Mouse (Mus musculus) kidney, adult 2 months (tissue): ENCODE measurements around the gene Nat8f7. TPM values are rescaled to one million over a fixed set of nuclear protein-coding genes. Genes with fewer than 3 reads are reported as not detected.
A peak's percentile ranks its signal among the peaks of the same experiment; 100 is the strongest.
"Not testable (repeated sequence)": the region's sequence is repeated elsewhere in the genome, so short reads cannot be mapped to it uniquely, and the experiment has no call there.

Source experiments
- DNase-seq: peaks from one replicate; pipeline ENCODE4 v3.0.0; 2021
- H3K27ac ChIP-seq: fragments of 200-500 bp; 2 replicates; pipeline ENCODE4 v1.5.1; 2012; ENCODE audit warnings: low read depth, low read length, control low read depth, inconsistent platforms; ENCODE audit not compliant: insufficient read depth
- H3K27me3 ChIP-seq: fragments of 200-500 bp; replicated peaks from 2 replicates; pipeline ENCODE4 v1.6.1; 2012; ENCODE audit warnings: mild to moderate bottlenecking, moderate library complexity, low read length, inconsistent platforms; ENCODE audit not compliant: control insufficient read depth, insufficient read depth
- H3K36me3 ChIP-seq: fragments of 200-500 bp; 2 replicates; pipeline ENCODE4 v1.6.1; 2012; ENCODE audit warnings: mild to moderate bottlenecking, moderate library complexity, low read length, inconsistent platforms; ENCODE audit not compliant: control insufficient read depth, insufficient read depth
- H3K4me1 ChIP-seq: fragments of 200-500 bp; 2 replicates; pipeline ENCODE4 v1.6.1; 2011; ENCODE audit warnings: low read length; ENCODE audit not compliant: control insufficient read depth, insufficient read depth
- H3K4me3 ChIP-seq: fragments of 200-500 bp; 2 replicates; pipeline ENCODE4 v1.5.1; 2011; ENCODE audit warnings: mild to moderate bottlenecking, low read depth, low read length, control low read depth; ENCODE audit not compliant: insufficient read depth
- CTCF ChIP-seq: fragments of 200-500 bp; conservative IDR thresholded peaks from 2 replicates; pipeline ENCODE4 v1.5.1; 2011; ENCODE audit warnings: low read depth, mild to moderate bottlenecking, control low read depth, low read length, moderate library complexity, mixed read lengths; ENCODE audit not compliant: insufficient read depth, insufficient read length
- WGBS: fragments of 180-500 bp; shearing (Covaris S2); methylation state at CpG from one replicate; pipeline ENCODE4 v1.1.7; 2018; 5-methylcytosine and 5-hydroxymethylcytosine counted together
- polyA plus RNA-seq: library from polyadenylated mRNA; depleted of rRNA; stranded (reverse); fragments of >200 nt; gene quantifications from 2 replicates; pipeline ENCODE4 v1.2.3, GENCODE M21; 2012; rRNA removed

Nat8f7 gene
- 228 and 241 TPM in 2 replicates for polyA plus RNA-seq

GRCm38 (mm10) chr6:85713105-85713504 is at the start of gene Nat8f7:
Gene Nat8f7, minus strand, starts transcription at chr6:85713205.
- not testable (repeated sequence) for H3K27me3 ChIP-seq, H3K4me3 ChIP-seq, H3K27ac ChIP-seq, DNase-seq, H3K4me1 ChIP-seq, H3K36me3 ChIP-seq
- 0 out of 2 replicates have a peak, but pooled peaks have one; percentile 19 for TF ChIP-seq CTCF
- WGBS: 80% methylated on average over 10 of the region's 10 CpGs

- not testable (repeated sequence) for H3K27me3 ChIP-seq, H3K4me1 ChIP-seq, H3K4me3 ChIP-seq, H3K36me3 ChIP-seq, DNase-seq
- WGBS: 57% methylated on average over 2 of the region's 2 CpGs
- H3K27ac ChIP-seq: peak overlapping the region; percentile 64; the same call in 1 of the 2 replicates
Observed at GRCm38 (mm10) chr6:85762678-85763077, 49.7 kb upstream of the Nat8f7 start.

DNA sequence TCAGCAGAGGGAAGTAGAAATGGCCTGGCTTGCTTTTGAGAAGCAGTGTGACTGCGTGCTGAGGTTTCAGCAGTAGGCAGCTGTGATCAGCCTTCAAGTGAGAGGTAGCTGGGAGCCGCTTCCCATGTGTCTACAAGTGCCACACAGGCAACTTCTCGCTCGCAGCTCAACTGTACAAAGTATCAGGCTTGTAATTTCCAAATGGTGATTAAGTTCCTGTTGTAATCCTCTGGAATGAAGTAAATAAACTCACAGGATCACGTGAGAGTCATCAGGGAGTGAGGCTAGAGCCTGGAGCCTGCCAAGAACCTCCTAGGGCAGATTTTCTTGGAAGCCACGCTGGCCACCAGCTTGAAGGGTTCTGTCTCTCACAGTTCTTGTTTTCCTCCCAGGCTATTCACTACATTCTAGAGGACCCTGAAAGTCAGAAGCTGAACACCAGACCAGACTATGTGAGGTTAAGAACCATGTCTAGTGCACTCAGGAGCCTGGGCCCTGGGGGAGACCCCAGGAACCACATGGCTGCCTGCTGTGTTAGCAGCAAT is 42.8 kb upstream of the Nat8f7 start:
- H3K27me3 ChIP-seq, H3K36me3 ChIP-seq, H3K27ac ChIP-seq, H3K4me3 ChIP-seq, H3K4me1 ChIP-seq: not testable (repeated sequence)
- WGBS: 31% methylated on average over 4 of the region's 6 CpGs
- DNase-seq: peak; percentile 66

- H3K27me3 ChIP-seq, H3K36me3 ChIP-seq, H3K4me3 ChIP-seq, H3K27ac ChIP-seq, DNase-seq, H3K4me1 ChIP-seq: not testable (repeated sequence)
- 27% methylated on average over 1 of the region's 1 CpGs for WGBS
Observed at GRCm38 (mm10) chr6:85709607-85710006, 3.4 kb downstream of the Nat8f7 start.

- DNase-seq: peak; percentile 13
Observed at GRCm38 (mm10) chr6:85709206-85709605, 3.8 kb downstream of the Nat8f7 start.

DNA sequence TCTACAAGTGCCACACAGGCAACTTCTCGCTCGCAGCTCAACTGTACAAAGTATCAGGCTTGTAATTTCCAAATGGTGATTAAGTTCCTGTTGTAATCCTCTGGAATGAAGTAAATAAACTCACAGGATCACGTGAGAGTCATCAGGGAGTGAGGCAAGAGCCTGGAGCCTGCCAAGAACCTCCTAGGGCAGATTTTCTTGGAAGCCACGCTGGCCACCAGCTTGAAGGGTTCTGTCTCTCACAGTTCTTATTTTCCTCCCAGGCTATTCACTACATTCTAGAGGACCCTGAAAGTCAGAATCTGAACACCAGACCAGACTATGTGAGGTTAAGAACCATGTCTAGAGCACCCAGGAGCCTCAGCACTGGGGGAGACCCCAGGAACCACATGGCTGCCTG is 11.1 kb downstream of the Nat8f7 start:
- not testable (repeated sequence) for H3K36me3 ChIP-seq, H3K27me3 ChIP-seq, H3K4me1 ChIP-seq, H3K4me3 ChIP-seq
- DNase-seq: peak; percentile 88
- H3K27ac ChIP-seq: peak overlapping the region; percentile 24; the same call in 1 of the 2 replicates
- WGBS: 24% methylated on average over 2 of the region's 4 CpGs

More at GRCm38 (mm10) chr6:85709206-85709605, 3.8 kb downstream of the Nat8f7 start:
- H3K4me3 ChIP-seq, H3K27ac ChIP-seq, H3K27me3 ChIP-seq, H3K4me1 ChIP-seq, H3K36me3 ChIP-seq: not testable (repeated sequence)
- WGBS: 67% methylated on average over 5 of the region's 5 CpGs

Other genes with a start within 250 kb of the Nat8f7 start
- 0.07 and 0.08 TPM in 2 replicates for gene Fbxo41, start 210.2 kb downstream of the Nat8f7 start, polyA plus RNA-seq
- not detected in 2 replicates for gene Egr4, start 199.6 kb downstream of the Nat8f7 start, polyA plus RNA-seq
- gene Alms1, start 125.7 kb downstream of the Nat8f7 start, polyA plus RNA-seq: 0.63 and 0.68 TPM in 2 replicates
- gene Nat8f3, start 52.5 kb upstream of the Nat8f7 start, polyA plus RNA-seq: 43.5 and 54.4 TPM in 2 replicates
- 214 and 260 TPM in 2 replicates for gene Nat8f6, start 107.7 kb upstream of the Nat8f7 start, polyA plus RNA-seq
- 29.0 and 32.2 TPM in 2 replicates for gene Nat8f5, start 107.8 kb upstream of the Nat8f7 start, polyA plus RNA-seq
- gene Nat8, start 118.9 kb upstream of the Nat8f7 start, polyA plus RNA-seq: 235 and 248 TPM in 2 replicates
- gene Nat8f2, start 156.0 kb upstream of the Nat8f7 start, polyA plus RNA-seq: 4.8 and 5.7 TPM in 2 replicates
- gene Nat8f4, start 191.7 kb upstream of the Nat8f7 start, polyA plus RNA-seq: 5.2 and 5.7 TPM in 2 replicates
- gene Tprkb, start 198.7 kb upstream of the Nat8f7 start, polyA plus RNA-seq: 140 and 151 TPM in 2 replicates
- gene Nat8f1, start 202.5 kb upstream of the Nat8f7 start, polyA plus RNA-seq: 858 and 975 TPM in 2 replicates
- gene Dusp11, start 248.5 kb upstream of the Nat8f7 start, polyA plus RNA-seq: 35.0 and 36.6 TPM in 2 replicates